ENCODE assay signal across 16 mouse cellular contexts in the genomic region with DNA sequence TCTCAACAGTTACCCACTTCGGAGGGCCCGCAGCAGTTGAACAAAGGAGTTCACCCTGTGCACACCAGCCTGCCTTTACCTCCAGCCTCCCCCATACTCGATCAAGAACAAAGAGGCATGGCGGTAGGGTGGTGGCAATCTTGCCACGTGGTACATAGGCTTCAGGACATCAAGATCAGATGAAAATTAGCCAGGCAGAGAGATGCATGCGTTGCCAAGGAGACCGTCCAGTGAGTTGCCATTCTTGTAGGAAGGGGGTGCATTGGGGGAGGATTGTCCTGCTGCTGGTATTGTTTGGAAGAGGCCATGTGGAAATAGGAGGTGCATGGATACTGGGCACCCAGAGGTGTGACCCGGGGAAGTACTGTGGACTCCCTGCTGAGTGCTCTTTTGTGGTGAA. TPM values are rescaled to one million over a fixed set of nuclear protein-coding genes. Genes with fewer than 3 reads are reported as not detected.
DNase-seq lines count a peak whose midpoint lies in the region; ATAC-seq and TF ChIP-seq lines count a peak whose summit lies in the region.
"Had no signal": no experiment of that assay in that cellular context is flagged by ENCODE, and none has a peak within 500 bp of the region (broad histone marks: within the 10 kb centered on the region; RNA-seq: fewer than 3 reads in every experiment).

No protein-coding gene starts in this region.

- no peaks in the 10 kb centered on the region for H3K36me3 ChIP-seq in forebrain, embryonic 11.5 days (ENCODE audit: control insufficient read depth, insufficient read depth, low read length)
- H3K36me3 ChIP-seq in hindbrain, embryonic 14.5 days (replicated peaks; ENCODE audit: control insufficient read depth, insufficient read depth): no peaks in the 10 kb centered on the region
- H3K36me3 ChIP-seq in midbrain, embryonic 16.5 days (ENCODE audit: control insufficient read depth, insufficient read depth, low read length): no peaks in the 10 kb centered on the region
- H3K36me3 ChIP-seq: heart, embryonic 12.5 days had no signal

- peaks cover 7% of the 10 kb centered on the region; the same call in 1 of the 2 replicates for H3K4me1 ChIP-seq in forebrain, embryonic 11.5 days (replicated peaks; ENCODE audit: control insufficient read depth, insufficient read depth, low read length)
- H3K4me1 ChIP-seq in hindbrain, embryonic 14.5 days (replicated peaks; ENCODE audit: control insufficient read depth, insufficient read depth, low read length): peaks cover 19% of the 10 kb centered on the region
- peaks cover 23% of the 10 kb centered on the region for H3K4me1 ChIP-seq in midbrain, embryonic 16.5 days (ENCODE audit: control insufficient read depth, insufficient read depth, low read length)
- H3K4me1 ChIP-seq: heart, embryonic 12.5 days had no signal

- WGBS in forebrain, embryonic 11.5 days: 49% methylated on average over 8 of the region's 8 CpGs
- 30% methylated on average over 8 of the region's 8 CpGs for WGBS in hindbrain, embryonic 14.5 days
- 18% methylated on average over 8 of the region's 8 CpGs for WGBS in midbrain, embryonic 16.5 days

- no peak overlapping the region for H3K27ac ChIP-seq in forebrain, embryonic 11.5 days (ENCODE audit: low read depth, low read length)
- H3K27ac ChIP-seq in hindbrain, embryonic 14.5 days: no peak overlapping the region
- H3K27ac ChIP-seq in midbrain, embryonic 16.5 days (ENCODE audit: low read length): no peak overlapping the region
- H3K27ac ChIP-seq: gastrocnemius, adult 2 months; left cerebral cortex, adult 2 months had no signal

- TF ChIP-seq POLR2A in brain, embryonic 14.5 days (IDR thresholded peaks at IDR 0.05; ENCODE audit: borderline replicate concordance, extremely low read depth, insufficient read depth, insufficient read length, poor library complexity, severe bottlenecking): no peak

- no peaks in the 10 kb centered on the region for H3K9me3 ChIP-seq in forebrain, embryonic 11.5 days (ENCODE audit: control insufficient read depth, low read length)
- H3K9me3 ChIP-seq in hindbrain, embryonic 14.5 days (ENCODE audit: control insufficient read depth, low read length): no peaks in the 10 kb centered on the region
- H3K9me3 ChIP-seq in midbrain, embryonic 16.5 days (replicated peaks; ENCODE audit: control insufficient read depth, low read length, poor library complexity, severe bottlenecking): no peaks in the 10 kb centered on the region
- H3K9me3 ChIP-seq: heart, embryonic 12.5 days had no signal

- peak; percentile 80 for DNase-seq in brain, embryonic 14.5 days (ENCODE audit: low read depth)
- no peak for DNase-seq in forebrain, embryonic 11.5 days (ENCODE audit: low spot score)
- peak; percentile 45 for DNase-seq in hindbrain, embryonic 14.5 days (ENCODE audit: low spot score)
- no peak for DNase-seq in urinary bladder, postnatal 25 days (ENCODE audit: low spot score)
- DNase-seq in gastrocnemius, postnatal 10 days: no peak
- no peak for DNase-seq in left cerebral cortex, adult 18-20 months (ENCODE audit: low spot score in 2 of 2)
- DNase-seq in thymus, postnatal 25 days: no peak
- DNase-seq: cerebellum, postnatal 25 days; gastrocnemius, adult 2 months; kidney, postnatal 14 days; spleen, adult 18-20 months had no signal

- H3K27me3 ChIP-seq in forebrain, embryonic 11.5 days (ENCODE audit: control insufficient read depth, insufficient read depth, low read length): no peaks in the 10 kb centered on the region
- H3K27me3 ChIP-seq in hindbrain, embryonic 14.5 days (ENCODE audit: control insufficient read depth, insufficient read depth, low read length): no peaks in the 10 kb centered on the region
- no peaks in the 10 kb centered on the region for H3K27me3 ChIP-seq in midbrain, embryonic 16.5 days (ENCODE audit: control insufficient read depth, insufficient read depth, low read depth, low read length)

- no peak overlapping the region for H3K4me3 ChIP-seq in forebrain, embryonic 11.5 days (ENCODE audit: low read depth, low read length)
- H3K4me3 ChIP-seq in hindbrain, embryonic 14.5 days (replicated peaks; ENCODE audit: low read length): no peak overlapping the region
- no peak overlapping the region for H3K4me3 ChIP-seq in midbrain, embryonic 16.5 days (ENCODE audit: low read depth, low read length)
- H3K4me3 ChIP-seq: gastrocnemius, adult 2 months; heart, embryonic 12.5 days; left cerebral cortex, adult 2 months had no signal

- ATAC-seq in forebrain, embryonic 11.5 days (replicated peaks; ENCODE audit: low FRiP score): peak; percentile 71; the same call in 1 of the 2 replicates
- ATAC-seq in hindbrain, embryonic 14.5 days (ENCODE audit: low FRiP score): peak; percentile 41; the same call in 1 of the 2 replicates
- peak; percentile 55 for ATAC-seq in midbrain, embryonic 16.5 days

- no peak overlapping the region for H3K9ac ChIP-seq in forebrain, embryonic 11.5 days (ENCODE audit: low read length)
- H3K9ac ChIP-seq in hindbrain, embryonic 14.5 days: no peak overlapping the region
- no peak overlapping the region for H3K9ac ChIP-seq in midbrain, embryonic 16.5 days (ENCODE audit: low read depth, low read length)
- H3K9ac ChIP-seq: heart, embryonic 12.5 days had no signal

- H3K4me2 ChIP-seq in forebrain, embryonic 11.5 days (ENCODE audit: low read depth, low read length, severe bottlenecking): no peak overlapping the region
- H3K4me2 ChIP-seq in hindbrain, embryonic 14.5 days (replicated peaks): no peak overlapping the region
- no peak overlapping the region for H3K4me2 ChIP-seq in midbrain, embryonic 16.5 days (ENCODE audit: low read length)
- H3K4me2 ChIP-seq: heart, embryonic 12.5 days; liver, embryonic 11.5 days had no signal

- TF ChIP-seq CTCF in brain, embryonic 14.5 days (IDR thresholded peaks at IDR 0.05; ENCODE audit: borderline replicate concordance, extremely low read depth, insufficient read depth, insufficient read length): no peak

RNA-seq across cellular contexts. Expression of a gene that starts 57.8 kb away (rescaled TPM):
- 2.1 and 3.2 TPM in 2 replicates for polyA plus RNA-seq in brain, embryonic 14.5 days (2012; rRNA removed)
- polyA plus RNA-seq in forebrain, embryonic 11.5 days (2014; fragmentation: Nextera tagmentation; extraction: Ambion mirVana): 2.8 and 3.2 TPM in 2 replicates
- polyA plus RNA-seq in hindbrain, embryonic 14.5 days (2014; fragmentation: Nextera tagmentation; extraction: Ambion mirVana): 1.0 and 1.7 TPM in 2 replicates
- polyA plus RNA-seq in midbrain, embryonic 16.5 days (2015; fragmentation: Nextera tagmentation; extraction: Ambion mirVana): 0.97 and 1.7 TPM in 2 replicates
- total RNA-seq in gastrocnemius, postnatal 10 days (2021): 1 to 10 TPM; 4.2 TPM
- 10 to 100 TPM; 39.5 to 55.7 TPM for total RNA-seq in left cerebral cortex, adult 18-20 months (2021)
- total RNA-seq: megakaryocyte-erythroid progenitor cell, adult 5-6 weeks had no signal

Comparison
In these comparisons a context has a peak if more than half of its experiments do, and no peak if none do; other contexts are left out.
1. DNase-seq: peak in brain, embryonic 14.5 days (single experiment) and hindbrain, embryonic 14.5 days (single experiment); none in forebrain, embryonic 11.5 days (single experiment), urinary bladder, postnatal 25 days (single experiment), gastrocnemius, postnatal 10 days (single experiment), left cerebral cortex, adult 18-20 months (0 of 2) and thymus, postnatal 25 days (single experiment).
2. Peak in every context shown above with its lines, with median percentiles within 50 percentile points of each other: ATAC-seq.